Mouse (Mus musculus) ES-Bruce4 (cell line): ENCODE measurements around the gene Phlpp1. TPM values are rescaled to one million over a fixed set of nuclear protein-coding genes. Genes with fewer than 3 reads are reported as not detected.

Source experiments
- H3K27ac ChIP-seq: 2 replicates; pipeline ENCODE4 v1.5.1; 2012; ENCODE audit warnings: low read length, inconsistent platforms; ENCODE audit not compliant: insufficient read depth
- H3K27me3 ChIP-seq: 2 replicates; pipeline ENCODE4 v1.6.1; 2012; ENCODE audit warnings: mild to moderate bottlenecking, low read length, inconsistent platforms; ENCODE audit not compliant: control insufficient read depth, poor library complexity, insufficient read depth, severe bottlenecking
- H3K36me3 ChIP-seq: 2 replicates; pipeline ENCODE4 v1.6.1; 2012; ENCODE audit warnings: inconsistent platforms, mild to moderate bottlenecking, low read length, moderate library complexity; ENCODE audit not compliant: control insufficient read depth, poor library complexity, insufficient read depth, severe bottlenecking
- H3K4me1 ChIP-seq: one replicate; pipeline ENCODE4 v1.8.1; 2011; ENCODE audit warnings: low read length; ENCODE audit not compliant: control insufficient read depth, insufficient read depth
- H3K4me3 ChIP-seq: 2 replicates; pipeline ENCODE4 v1.5.1; 2011; ENCODE audit warnings: low read depth, mild to moderate bottlenecking, low read length
- H3K9ac ChIP-seq: 2 replicates; pipeline ENCODE4 v1.6.1; 2012; ENCODE audit warnings: low read depth, mild to moderate bottlenecking, inconsistent platforms; ENCODE audit not compliant: poor library complexity, severe bottlenecking
- H3K9me3 ChIP-seq: replicated peaks from 2 replicates; pipeline ENCODE4 v1.6.1; 2012; ENCODE audit warnings: mild to moderate bottlenecking, low read length, inconsistent platforms; ENCODE audit not compliant: control insufficient read depth, poor library complexity, insufficient read depth, severe bottlenecking
- CTCF ChIP-seq: IDR thresholded peaks from one replicate; pipeline ENCODE4 v1.8.1; 2011; ENCODE audit warnings: low read depth, low read length
- EP300 ChIP-seq: IDR thresholded peaks from 2 replicates; pipeline ENCODE4 v1.6.1; 2011; ENCODE audit warnings: low read depth, low read length; ENCODE audit not compliant: insufficient read depth
- POLR2A ChIP-seq: IDR thresholded peaks from one replicate; pipeline ENCODE4 v1.8.1; 2011; ENCODE audit warnings: low read length; ENCODE audit not compliant: insufficient read depth
- polyA plus RNA-seq: library from polyadenylated mRNA; stranded (reverse); fragments of >200 nt; gene quantifications from 2 replicates; pipeline ENCODE4 v1.2.4, GENCODE M21; 2011; ENCODE audit warnings: low read depth; ENCODE audit not compliant: missing spikeins, insufficient read depth, insufficient read length

The Phlpp1 gene
- polyA plus RNA-seq, 1 experiment, result 13.4 TPM

GRCm38 (mm10) chr1:106320583-106320982 is 149.0 kb downstream of the Phlpp1 start:
- no peaks in the 10 kb centered on the region for H3K4me1 ChIP-seq
- H3K4me3 ChIP-seq, result no peak overlapping the region
- no peaks in the 10 kb centered on the region for H3K9me3 ChIP-seq
- no peaks in the 10 kb centered on the region for H3K27me3 ChIP-seq
- no peak overlapping the region for H3K27ac ChIP-seq
- H3K9ac ChIP-seq, result no peak overlapping the region
- no peak for TF ChIP-seq POLR2A
- TF ChIP-seq EP300, result no peak
- TF ChIP-seq CTCF, result no peak
- no peaks in the 10 kb centered on the region for H3K36me3 ChIP-seq

DNA sequence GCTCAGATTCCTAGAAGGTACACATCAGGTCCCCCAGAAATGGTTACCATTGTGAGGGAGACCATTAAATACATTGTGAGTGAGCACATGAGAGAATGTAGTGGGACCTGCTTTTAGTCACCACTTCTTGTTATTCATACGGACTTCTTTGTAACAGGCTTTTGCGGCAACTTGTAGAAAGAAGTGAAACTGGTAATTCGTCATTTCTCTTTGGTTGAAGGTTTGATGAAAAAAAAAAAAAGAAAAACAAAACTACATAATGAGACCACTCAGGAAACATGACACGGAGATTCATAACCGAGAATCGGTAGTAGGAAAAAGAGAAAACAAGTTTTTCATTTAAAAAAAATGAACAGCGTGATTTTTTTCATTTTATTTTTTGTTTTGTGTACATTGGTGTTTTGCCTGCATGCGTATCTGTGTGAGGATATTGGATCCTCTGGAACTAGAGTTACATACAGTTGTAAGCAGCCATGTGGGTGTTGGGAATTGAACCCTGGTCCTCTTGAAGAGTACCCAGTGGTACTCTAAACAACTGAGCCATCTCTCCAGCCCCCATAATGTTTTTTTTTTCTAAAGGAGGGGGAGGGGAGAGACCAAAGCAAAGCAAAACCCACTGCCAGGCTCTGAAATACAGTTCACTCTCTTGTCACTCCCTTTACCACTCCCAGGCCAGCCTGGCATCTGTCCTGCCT is 150.0 kb downstream of the Phlpp1 start:
- no peak for TF ChIP-seq EP300
- TF ChIP-seq CTCF, result no peak
- TF ChIP-seq POLR2A, result no peak
- no peaks in the 10 kb centered on the region for H3K36me3 ChIP-seq
- no peaks in the 10 kb centered on the region for H3K4me1 ChIP-seq
- H3K4me3 ChIP-seq, result no peak overlapping the region
- no peak overlapping the region for H3K9ac ChIP-seq
- no peaks in the 10 kb centered on the region for H3K9me3 ChIP-seq
- H3K27me3 ChIP-seq, result no peaks in the 10 kb centered on the region
- H3K27ac ChIP-seq, result no peak overlapping the region

GRCm38 (mm10) chr1:106326691-106327090 is 155.1 kb downstream of the Phlpp1 start:
- H3K4me1 ChIP-seq, result no peaks in the 10 kb centered on the region
- H3K4me3 ChIP-seq, result no peak overlapping the region
- H3K36me3 ChIP-seq, result no peaks in the 10 kb centered on the region
- no peaks in the 10 kb centered on the region for H3K27me3 ChIP-seq
- H3K27ac ChIP-seq, result no peak overlapping the region
- H3K9ac ChIP-seq, result no peak overlapping the region
- H3K9me3 ChIP-seq, result no peaks in the 10 kb centered on the region
- TF ChIP-seq CTCF (no peak), EP300 (no peak), POLR2A (no peak)

- H3K4me3 ChIP-seq, result no peak overlapping the region
- no peak overlapping the region for H3K27ac ChIP-seq
- no peaks in the 10 kb centered on the region for H3K27me3 ChIP-seq
- TF ChIP-seq EP300 (no peak), POLR2A (no peak), CTCF (no peak)
- H3K4me1 ChIP-seq, result no peaks in the 10 kb centered on the region
- H3K36me3 ChIP-seq, result no peaks in the 10 kb centered on the region; the same call in 1 of the 2 replicates
- no peak overlapping the region for H3K9ac ChIP-seq
- H3K9me3 ChIP-seq, result no peaks in the 10 kb centered on the region
Measured at GRCm38 (mm10) chr1:106342100-106342499, 170.5 kb downstream of the Phlpp1 start.

GRCm38 (mm10) chr1:106345265-106345664 is 173.7 kb downstream of the Phlpp1 start:
- Histone ChIP-seq H3K4me3 (no peak overlapping the region), H3K27ac (no peak overlapping the region), H3K9me3 (no peaks in the 10 kb centered on the region), H3K36me3 (no peaks in the 10 kb centered on the region; the same call in 1 of the 2 replicates), H3K9ac (no peak overlapping the region), H3K27me3 (no peaks in the 10 kb centered on the region), H3K4me1 (no peaks in the 10 kb centered on the region)
- no peak for TF ChIP-seq POLR2A
- no peak for TF ChIP-seq EP300
- TF ChIP-seq CTCF, result no peak

DNA sequence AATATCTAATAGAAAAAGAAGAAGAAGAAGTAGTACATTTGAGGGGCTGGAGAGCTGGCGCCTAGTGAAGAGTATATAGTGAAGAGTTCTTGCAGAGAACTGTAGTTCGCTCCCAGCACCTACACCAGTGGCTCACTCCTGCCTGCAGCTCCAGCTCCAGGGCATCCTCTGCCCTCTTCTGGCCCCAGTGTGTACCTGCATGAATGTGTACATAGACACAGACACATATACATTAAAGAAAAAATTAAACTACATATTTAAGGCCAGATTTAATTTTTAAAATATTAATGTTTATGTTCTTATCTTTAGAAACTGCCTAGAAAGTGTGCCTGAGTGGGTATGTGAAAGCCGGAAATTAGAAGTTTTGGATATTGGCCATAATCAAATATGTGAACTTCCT is 175.2 kb downstream of the Phlpp1 start:
- no peaks in the 10 kb centered on the region for H3K27me3 ChIP-seq
- H3K27ac ChIP-seq, result no peak overlapping the region
- no peaks in the 10 kb centered on the region for H3K4me1 ChIP-seq
- H3K4me3 ChIP-seq, result no peak overlapping the region
- no peaks in the 10 kb centered on the region for H3K9me3 ChIP-seq
- no peaks in the 10 kb centered on the region; the same call in 1 of the 2 replicates for H3K36me3 ChIP-seq
- no peak overlapping the region for H3K9ac ChIP-seq
- TF ChIP-seq CTCF (peak; percentile 57), EP300 (no peak), POLR2A (no peak)
